Mouse (Mus musculus): Measurements from ENCODE around the gene Tbl1x.

- TF ChIP-seq CTCF (IDR thresholded peaks at IDR 0.05; ENCODE audit: insufficient read depth, low read length) (no peak), POLR2A (IDR thresholded peaks at IDR 0.05; ENCODE audit: borderline replicate concordance, extremely low read depth, low read depth, low read length) (no peak)
Observed at GRCm38 (mm10) chrX:77613041-77613440, 102.2 kb downstream of the Tbl1x start.
